Mouse (Mus musculus) megakaryocyte, embryonic 14.5 days (primary cell): ENCODE results near the gene Saxo1.

ENCODE experiments used
- FLI1 ChIP-seq: IDR thresholded peaks from 2 replicates; pipeline ENCODE4 v1.6.1; 2012; ENCODE audit warnings: low read length, inconsistent platforms, mixed read lengths
- GATA1 ChIP-seq: IDR thresholded peaks from 3 replicates; pipeline ENCODE4 v1.6.1; 2012; ENCODE audit warnings: mixed read lengths, low read length, inconsistent platforms, borderline replicate concordance

- no peak for TF ChIP-seq GATA1
- no peak for TF ChIP-seq FLI1
Observed at GRCm38 (mm10) chr4:86395636-86396035, 162.5 kb downstream of the Saxo1 start.
